Mouse (Mus musculus) CH12.LX (cell line): ENCODE data around the gene Ctnnbip1.

Source experiments
- CHD2 ChIP-seq: IDR thresholded peaks from 2 replicates; pipeline ENCODE4 v1.6.1; 2011; ENCODE audit warnings: low read length, improper control_type of control experiment
- RAD21 ChIP-seq: IDR thresholded peaks from 2 replicates; pipeline ENCODE4 v1.6.1; 2011; ENCODE audit warnings: low read depth, mild to moderate bottlenecking, low read length, improper control_type of control experiment, moderate library complexity
- ZNF384 ChIP-seq: IDR thresholded peaks from 2 replicates; pipeline ENCODE4 v1.6.1; 2012; ENCODE audit warnings: low read depth, low read length, improper control_type of control experiment, inconsistent platforms

GRCm38 (mm10) chr4:149549221-149549925, 31.3 kb downstream of the Ctnnbip1 start:
- TF ChIP-seq RAD21 = peak; percentile 99
- TF ChIP-seq CHD2 = no peak
- TF ChIP-seq ZNF384 = no peak
